ENCODE assay signal across 14 mouse cellular contexts in genomic region chr19:43467927-43468685, GRCm38 (mm10). TPM values are rescaled to one million over a fixed set of nuclear protein-coding genes. Genes with fewer than 3 reads are reported as not detected.
A peak's percentile ranks its signal among the peaks of the same experiment; 100 is the strongest.
DNase-seq lines count a peak whose midpoint lies in the region; ATAC-seq lines count a peak whose summit lies in the region.
"Had no signal": no experiment of that assay in that cellular context is flagged by ENCODE, and none has a peak within 500 bp of the region (broad histone marks: within the 10 kb centered on the region; RNA-seq: fewer than 3 reads in every experiment).

No protein-coding gene starts in this region.

- H3K27ac ChIP-seq in heart, embryonic 10.5 days = no peak overlapping the region
- H3K27ac ChIP-seq: limb, embryonic 12.5 days had no signal

- no peaks in the 10 kb centered on the region; the same call in 1 of the 2 replicates for H3K27me3 ChIP-seq in heart, embryonic 10.5 days (ENCODE audit: insufficient read depth, poor library complexity, severe bottlenecking)
- H3K27me3 ChIP-seq: limb, embryonic 12.5 days had no signal

- H3K9me3 ChIP-seq in heart, embryonic 10.5 days = no peaks in the 10 kb centered on the region
- H3K9me3 ChIP-seq: limb, embryonic 12.5 days; megakaryocyte, embryonic 14.5 days had no signal

- peak; percentile 64 for DNase-seq in heart, adult 11 months
- DNase-seq in heart, embryonic 10.5 days (ENCODE audit: low spot score) = no peak
- DNase-seq in A20 (ENCODE audit: low read depth, low spot score) = peak; percentile 9
- peak; percentile 89 for DNase-seq in cerebellum, adult 11-12 months
- peak; percentile 49 to 51 for DNase-seq in layer of hippocampus, adult 8-10 months (ENCODE audit: low spot score in 2 of 2)
- no peak for DNase-seq in kidney, postnatal 10 days
- DNase-seq in kidney, postnatal 14 days = no peak
- DNase-seq: adrenal gland, postnatal 36 days; liver, postnatal 0 days; thymus, postnatal 25 days had no signal

- H3K36me3 ChIP-seq in heart, embryonic 10.5 days = no peaks in the 10 kb centered on the region
- H3K36me3 ChIP-seq: limb, embryonic 12.5 days had no signal

- peaks cover 6% of the 10 kb centered on the region for H3K4me1 ChIP-seq in heart, embryonic 10.5 days
- H3K4me1 ChIP-seq: limb, embryonic 12.5 days had no signal

- no peak overlapping the region for H3K4me3 ChIP-seq in heart, embryonic 10.5 days
- H3K4me3 ChIP-seq: erythroblast, embryonic 14.5 days; limb, embryonic 12.5 days; megakaryocyte, embryonic 14.5 days had no signal

- 70% methylated on average over 12 of the region's 12 CpGs for WGBS in heart, embryonic 10.5 days

- ATAC-seq in activated CD4-positive, CD25-positive, alpha-beta regulatory T cell, adult 4 months = no peak
- ATAC-seq: liver, postnatal 0 days had no signal

RNA-seq across cellular contexts. Expression of gene Cnnm1, which starts 27.9 kb away (rescaled TPM):
- 0.12 and 0.14 TPM in 2 replicates for polyA plus RNA-seq in heart, embryonic 10.5 days (2016; fragmentation: Nextera tagmentation; extraction: Ambion mirVana)
- 100 to 1,000 TPM in 3 of 4 experiments, 10 to 100 TPM in 1; 94.0 to 124 (median 105) TPM for total RNA-seq in layer of hippocampus, adult 8-10 months (2022)
- not detected for polyA plus RNA-seq in activated CD4-positive, CD25-positive, alpha-beta regulatory T cell, adult 4 months (2017; shearing (Covaris generic))
- polyA plus RNA-seq: erythroblast, embryonic 14.5 days had no signal

RNA-seq across cellular contexts. Expression of gene Got1, which starts 56.3 kb away (rescaled TPM):
- 119 and 176 TPM in 2 replicates for polyA plus RNA-seq in heart, embryonic 10.5 days (2016; fragmentation: Nextera tagmentation; extraction: Ambion mirVana)
- 100 to 1,000 TPM; 346 to 399 (median 369) TPM for total RNA-seq in layer of hippocampus, adult 8-10 months (2022)
- 10 to 100 TPM; 37.1 to 54.8 TPM for polyA plus RNA-seq in activated CD4-positive, CD25-positive, alpha-beta regulatory T cell, adult 4 months (2017; shearing (Covaris generic))

Comparison
In these comparisons a context has a peak if more than half of its experiments do, and no peak if none do; other contexts are left out.
1. DNase-seq: peak in heart, adult 11 months (single experiment), A20 (single experiment), cerebellum, adult 11-12 months (single experiment) and layer of hippocampus, adult 8-10 months (2 of 2); none in heart, embryonic 10.5 days (single experiment), kidney, postnatal 10 days (single experiment) and kidney, postnatal 14 days (single experiment).